Mouse (Mus musculus) midbrain, embryonic 11.5 days (tissue): ENCODE data around the gene Icosl. TPM values are rescaled to one million over a fixed set of nuclear protein-coding genes. Genes with fewer than 3 reads are reported as not detected.
"Not testable (repeated sequence)": the region's sequence is repeated elsewhere in the genome, so short reads cannot be mapped to it uniquely, and the experiment has no call there.

Experiments
- ATAC-seq: fragments of 200-750 bp; cut with Nextera tagmentation; 2 replicates; pipeline ENCODE4 v1.8.0; 2017; ENCODE audit warnings: moderate TSS enrichment, moderate library complexity; ENCODE audit not compliant: low FRiP score
- DNase-seq: peaks from one replicate; pipeline ENCODE4 v3.0.0; 2015; ENCODE audit warnings: low spot score; ENCODE audit errors: missing footprints
- H3K27ac ChIP-seq: fragments of 300-500 bp; sonication (generic); 2 replicates; pipeline ENCODE4 v1.5.1; 2014; ENCODE audit warnings: low read depth, low read length
- H3K27me3 ChIP-seq: fragments of 300-500 bp; sonication (generic); 2 replicates; pipeline ENCODE4 v1.6.1; 2014; ENCODE audit warnings: mild to moderate bottlenecking, low read length, moderate library complexity, mixed read lengths; ENCODE audit not compliant: control insufficient read depth, insufficient read depth
- H3K36me3 ChIP-seq: fragments of 300-500 bp; sonication (generic); 2 replicates; pipeline ENCODE4 v1.6.1; 2014; ENCODE audit warnings: mild to moderate bottlenecking, low read length, moderate library complexity, mixed read lengths; ENCODE audit not compliant: control insufficient read depth, insufficient read depth
- H3K4me1 ChIP-seq: fragments of 300-500 bp; sonication (generic); 2 replicates; pipeline ENCODE4 v1.6.1; 2014; ENCODE audit warnings: low read length; ENCODE audit not compliant: control insufficient read depth, insufficient read depth
- H3K4me2 ChIP-seq: fragments of 300-500 bp; sonication (generic); 2 replicates; pipeline ENCODE4 v1.6.1; 2014; ENCODE audit warnings: mild to moderate bottlenecking, moderate library complexity
- H3K4me3 ChIP-seq: fragments of 300-500 bp; sonication (generic); 2 replicates; pipeline ENCODE4 v1.5.1; 2014; ENCODE audit warnings: low read depth, low read length
- H3K9ac ChIP-seq: fragments of 300-500 bp; sonication (generic); 2 replicates; pipeline ENCODE4 v1.6.1; 2014; ENCODE audit warnings: low read length
- H3K9me3 ChIP-seq: fragments of 300-500 bp; sonication (generic); 2 replicates; pipeline ENCODE4 v1.6.1; 2016; ENCODE audit warnings: low read length; ENCODE audit not compliant: control insufficient read depth
- WGBS: fragments of 180-500 bp; shearing (Covaris S2); extraction: QIAGEN DNeasy Blood & Tissue Kit; methylation state at CpG from one replicate; pipeline ENCODE4 v1.1.7; 2014; 5-methylcytosine and 5-hydroxymethylcytosine counted together
- polyA plus RNA-seq: library from polyadenylated mRNA; unstranded; fragments of >200 nt; fragmentation: Nextera tagmentation; extraction: Ambion mirVana; gene quantifications from 2 replicates; pipeline ENCODE4 v1.2.1, GENCODE M21; 2014

Icosl gene
- polyA plus RNA-seq, 1 experiment from 2014 or later = 2.5 TPM

DNA sequence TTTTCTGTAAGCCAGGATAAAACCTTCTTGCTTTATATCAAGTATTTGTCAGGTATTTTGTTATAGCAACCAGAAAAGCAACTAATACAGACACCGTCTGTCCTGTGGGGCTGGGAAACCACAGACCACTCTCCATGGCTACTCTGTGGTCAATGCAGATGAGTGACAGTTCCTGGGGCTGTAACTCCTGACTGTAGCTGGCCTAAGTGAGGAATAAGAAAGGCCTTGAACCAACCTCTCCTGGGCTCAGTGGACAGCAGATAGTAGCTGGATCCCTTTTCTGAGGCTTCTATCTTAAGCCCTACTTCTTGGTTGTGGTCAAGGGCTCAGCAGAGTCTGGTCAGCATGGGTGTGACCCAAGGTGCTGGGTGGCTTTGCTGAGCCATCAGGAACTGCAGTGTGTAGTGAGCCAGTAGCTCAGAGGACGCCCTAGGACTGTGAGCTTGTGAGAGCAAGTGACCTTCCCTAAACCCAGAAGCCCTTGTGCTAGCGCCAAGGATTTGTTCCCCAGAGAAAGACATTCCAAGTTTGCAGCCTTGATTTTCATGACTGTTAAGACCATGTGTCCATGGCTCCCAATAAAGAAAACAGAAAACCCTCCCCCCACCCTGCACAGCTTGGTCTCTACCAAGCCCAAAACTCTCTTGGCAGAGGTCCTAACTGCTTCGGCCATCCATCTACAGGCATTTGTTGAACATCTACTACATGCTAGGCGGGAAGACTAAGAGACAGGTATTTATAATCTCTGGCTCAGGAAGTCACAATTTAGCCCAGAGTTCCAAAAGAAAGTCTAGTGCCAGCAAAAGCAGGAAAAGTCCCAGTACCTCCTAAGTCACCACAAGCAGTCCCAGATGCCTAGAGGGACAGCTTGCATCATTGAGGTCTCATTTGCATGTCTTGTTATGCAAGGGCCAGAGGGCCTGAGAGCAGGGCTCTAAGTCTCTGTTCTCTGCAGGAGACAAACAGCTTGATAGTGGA is 27.1 kb downstream of the Icosl start:
- Histone ChIP-seq H3K36me3 (no peaks in the 10 kb centered on the region), H3K9me3 (no peaks in the 10 kb centered on the region; the same call in 1 of the 2 replicates), H3K27ac (no peak overlapping the region), H3K4me3 (no peak overlapping the region), H3K9ac (no peak overlapping the region), H3K4me1 (0 out of 2 replicates have a peak, but pooled peaks cover under 1% of the 10 kb centered on the region), H3K4me2 (no peak overlapping the region), H3K27me3 (no peaks in the 10 kb centered on the region)
- ATAC-seq (no peak), DNase-seq (no peak)
- 88% methylated on average over 5 of the region's 5 CpGs for whole genome bisulfite sequencing

DNA sequence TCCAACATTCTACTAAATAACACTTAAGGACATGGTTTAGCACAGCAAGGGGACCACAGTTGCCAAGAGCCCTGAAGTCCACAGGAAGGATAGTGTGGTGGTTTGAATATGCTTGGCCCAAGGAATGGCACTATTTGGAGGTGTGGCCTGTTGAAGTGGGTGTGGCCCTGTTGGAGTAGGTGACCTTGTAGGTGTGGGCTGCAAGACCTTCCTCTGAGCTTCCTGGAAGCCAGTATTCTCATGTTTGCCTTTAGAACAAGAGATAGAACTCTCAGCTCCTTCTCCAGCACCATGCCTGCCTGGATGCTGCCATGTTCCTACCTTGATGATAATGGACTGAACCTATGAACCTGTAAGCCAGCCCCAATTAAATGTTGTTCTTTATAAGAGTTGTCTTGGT is 30.8 kb downstream of the Icosl start:
- not testable (repeated sequence) for H3K4me1 ChIP-seq, DNase-seq, H3K36me3 ChIP-seq, H3K9ac ChIP-seq, H3K4me2 ChIP-seq, H3K9me3 ChIP-seq, H3K27ac ChIP-seq, H3K4me3 ChIP-seq, ATAC-seq, H3K27me3 ChIP-seq

DNA sequence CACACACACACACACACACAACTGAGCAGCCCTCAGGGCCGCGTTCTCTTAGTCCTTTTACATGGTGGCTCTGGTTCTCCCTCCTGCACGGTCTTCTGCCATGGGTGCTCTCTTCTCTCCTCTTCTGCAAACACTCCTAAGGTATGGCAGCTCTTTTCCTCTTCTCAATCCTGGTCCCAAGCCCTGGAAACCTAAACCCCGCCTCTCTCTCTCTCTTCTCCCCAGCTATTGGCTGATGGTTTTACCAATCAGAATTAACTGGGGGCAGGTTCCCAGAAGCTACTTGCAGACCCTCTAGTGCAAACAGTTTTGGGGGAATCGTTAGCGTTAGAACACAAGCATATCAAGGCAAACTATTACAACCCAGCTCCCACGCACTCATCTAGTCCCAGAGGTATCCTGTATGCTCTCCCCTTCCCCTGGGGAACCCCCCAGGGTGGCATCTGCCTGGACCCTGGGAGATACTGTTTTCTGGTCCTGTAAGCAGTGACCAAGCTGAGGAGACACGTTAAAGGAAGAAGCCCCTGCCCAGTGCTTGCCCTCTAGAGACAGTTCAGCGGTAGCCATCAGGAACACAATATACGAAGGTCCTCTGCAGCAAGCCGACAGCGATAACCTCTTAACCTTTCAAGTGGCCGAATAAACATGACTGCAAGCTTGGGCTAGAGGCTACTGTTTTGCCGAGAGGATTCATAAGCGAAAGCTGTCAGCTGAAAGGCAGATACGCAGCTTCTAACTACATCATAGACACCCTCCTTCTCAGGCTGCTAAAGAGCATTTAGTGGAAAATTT is 32.1 kb downstream of the Icosl start:
- WGBS = 31% methylated on average over 16 of the region's 16 CpGs
- Histone ChIP-seq H3K27ac (no peak overlapping the region), H3K36me3 (no peaks in the 10 kb centered on the region), H3K4me1 (peaks cover 3% of the 10 kb centered on the region; the same call in 1 of the 2 replicates), H3K9me3 (no peaks in the 10 kb centered on the region; the same call in 1 of the 2 replicates), H3K9ac (peak overlapping the region; percentile 24; the same call in 1 of the 2 replicates), H3K4me3 (peak overlapping the region; percentile 16; the same call in 1 of the 2 replicates), H3K4me2 (peak overlapping the region; percentile 43), H3K27me3 (no peaks in the 10 kb centered on the region)
- DNase-seq (peak; percentile 87), ATAC-seq (peak; percentile 77; the same call in 1 of the 2 replicates)

DNA sequence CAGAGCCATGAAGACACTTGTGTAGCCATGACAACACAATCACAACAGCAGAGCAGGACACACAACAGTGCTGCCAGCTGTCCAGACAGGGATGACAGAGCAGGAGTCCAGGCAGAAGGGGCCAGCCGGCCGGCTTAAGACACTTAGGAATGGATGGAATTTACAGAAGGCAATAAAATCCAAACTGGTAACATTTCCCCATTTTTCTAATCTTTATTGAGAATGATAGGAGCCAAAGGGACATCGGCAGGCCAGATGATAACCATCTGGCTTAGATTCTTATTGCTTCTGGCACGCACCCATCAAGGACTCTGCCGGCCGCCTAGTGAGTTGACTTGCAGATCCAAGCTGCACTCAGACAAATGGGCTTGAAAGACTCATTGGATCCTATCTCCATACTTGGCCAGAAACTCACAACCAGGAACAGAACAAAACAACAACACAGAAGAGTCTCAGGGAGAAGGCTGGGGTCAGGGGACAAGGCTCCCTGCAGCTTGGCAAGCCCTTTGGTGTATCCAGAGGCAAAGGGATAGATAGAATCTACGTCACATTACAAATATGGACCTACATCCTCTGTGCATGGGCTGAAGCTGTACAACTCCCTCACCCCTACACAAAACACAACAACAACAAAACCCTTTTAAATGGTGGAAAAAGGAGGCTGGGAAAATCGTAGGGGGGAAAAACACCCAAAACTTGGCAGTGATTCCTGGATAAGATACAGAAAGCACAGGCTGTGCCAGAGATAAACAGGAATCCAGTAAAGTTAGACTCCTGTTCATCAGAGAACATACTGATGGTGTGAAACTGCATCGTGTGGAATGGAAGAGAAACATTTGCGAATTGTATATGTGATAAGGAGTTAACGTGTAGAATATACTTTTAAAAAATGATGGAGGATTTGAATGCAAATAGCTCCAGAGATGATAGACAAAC is 35.7 kb downstream of the Icosl start:
- no peak for ATAC-seq

DNA sequence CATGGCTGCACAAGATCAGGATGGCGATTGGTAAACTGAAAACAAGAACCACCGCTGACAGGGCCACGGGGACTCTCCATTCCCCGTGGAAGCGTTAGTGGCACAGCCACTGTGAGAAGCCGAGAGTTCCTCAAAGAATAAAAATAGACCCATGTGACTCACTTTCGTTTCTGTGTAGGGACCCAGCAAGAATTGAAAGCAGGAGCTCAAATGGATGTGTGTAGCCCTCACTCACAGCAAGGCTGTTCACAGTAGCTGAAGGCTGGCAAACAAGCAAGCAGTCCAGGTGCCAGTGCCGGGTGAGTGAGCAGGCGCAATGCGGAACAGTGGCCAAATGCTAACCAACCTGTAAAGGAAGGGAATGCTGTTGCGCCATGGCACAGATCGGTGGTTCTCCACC is 36.4 kb downstream of the Icosl start:
- WGBS = 88% methylated on average over 12 of the region's 12 CpGs
- H3K4me3 ChIP-seq = no peak overlapping the region
- H3K4me1 ChIP-seq = peaks cover 3% of the 10 kb centered on the region; the same call in 1 of the 2 replicates
- no peak overlapping the region for H3K27ac ChIP-seq
- no peaks in the 10 kb centered on the region for H3K36me3 ChIP-seq
- no peak overlapping the region for H3K9ac ChIP-seq
- no peaks in the 10 kb centered on the region for H3K9me3 ChIP-seq
- no peak overlapping the region for H3K4me2 ChIP-seq
- no peak for DNase-seq
- no peak for ATAC-seq
- H3K27me3 ChIP-seq = no peaks in the 10 kb centered on the region

More for the DNA sequence above, 35.7 kb downstream of the Icosl start:
- H3K9me3 ChIP-seq = no peaks in the 10 kb centered on the region
- DNase-seq = no peak
- no peaks in the 10 kb centered on the region for H3K36me3 ChIP-seq
- H3K27me3 ChIP-seq = no peaks in the 10 kb centered on the region
- H3K4me2 ChIP-seq = no peak overlapping the region
- WGBS = 87% methylated on average over 11 of the region's 11 CpGs
- H3K4me3 ChIP-seq = no peak overlapping the region
- H3K4me1 ChIP-seq = peaks cover 3% of the 10 kb centered on the region; the same call in 1 of the 2 replicates
- H3K9ac ChIP-seq = no peak overlapping the region
- H3K27ac ChIP-seq = no peak overlapping the region

DNA sequence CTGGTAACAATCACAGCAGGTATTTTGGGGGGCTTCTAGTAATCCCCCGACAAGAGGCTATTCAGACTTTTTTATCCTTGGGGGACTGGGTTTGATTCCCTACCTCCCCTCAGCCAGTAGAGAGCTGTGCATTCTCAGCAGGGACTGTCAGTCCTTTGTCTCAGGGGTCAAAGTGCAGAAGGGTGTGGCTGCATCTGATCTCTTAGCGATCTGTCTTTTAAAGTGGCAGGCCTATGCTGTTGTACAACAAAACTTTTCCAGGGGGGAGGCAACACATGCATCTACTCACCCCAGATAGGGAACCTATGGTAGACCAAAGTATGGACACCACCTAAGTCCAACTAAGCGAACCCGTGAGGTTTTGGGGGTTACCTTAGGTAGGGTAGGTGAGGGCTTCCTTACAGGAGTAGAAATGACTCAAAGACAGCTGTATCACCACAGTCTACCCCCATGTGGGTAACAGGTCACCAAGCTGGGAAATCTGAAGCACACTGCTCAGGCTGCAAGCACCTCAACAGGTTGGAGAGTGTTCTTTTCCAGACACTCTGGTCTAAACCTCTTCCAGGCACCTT is 45.5 kb downstream of the Icosl start:
- ATAC-seq = no peak
- Histone ChIP-seq H3K36me3 (no peaks in the 10 kb centered on the region), H3K4me1 (peaks cover 3% of the 10 kb centered on the region; the same call in 1 of the 2 replicates), H3K4me2 (no peak overlapping the region), H3K9me3 (no peaks in the 10 kb centered on the region; the same call in 1 of the 2 replicates), H3K27ac (no peak overlapping the region), H3K4me3 (no peak overlapping the region), H3K9ac (no peak overlapping the region), H3K27me3 (no peaks in the 10 kb centered on the region)
- DNase-seq = no peak
- 53% methylated on average over 4 of the region's 4 CpGs for WGBS

DNA sequence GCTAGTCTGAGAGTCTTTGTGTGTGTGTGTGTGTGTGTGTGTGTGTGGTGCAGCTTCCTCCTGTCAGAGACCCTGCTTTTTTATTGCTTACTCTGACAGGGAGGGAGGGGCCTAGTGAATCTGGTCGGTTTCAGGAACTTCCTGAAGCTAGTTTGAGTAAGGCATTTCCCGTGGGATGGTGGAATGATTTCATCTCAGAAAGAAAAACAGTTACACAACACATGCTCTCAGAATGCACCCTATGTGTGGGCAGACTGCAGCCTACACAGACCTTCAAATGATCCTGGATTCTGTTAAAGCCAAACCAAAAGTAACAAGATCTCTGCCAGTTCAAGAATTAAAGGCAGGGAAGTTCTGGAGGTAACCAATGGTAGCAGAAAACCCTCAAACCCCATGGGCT is 46.1 kb downstream of the Icosl start:
- H3K4me3 ChIP-seq = no peak overlapping the region
- H3K36me3 ChIP-seq = no peaks in the 10 kb centered on the region
- 88% methylated on average over 2 of the region's 2 CpGs for WGBS
- DNase-seq (no peak), ATAC-seq (no peak)
- H3K27ac ChIP-seq = no peak overlapping the region
- H3K9ac ChIP-seq = no peak overlapping the region
- no peaks in the 10 kb centered on the region; the same call in 1 of the 2 replicates for H3K9me3 ChIP-seq
- no peaks in the 10 kb centered on the region for H3K27me3 ChIP-seq
- H3K4me1 ChIP-seq = peaks cover 3% of the 10 kb centered on the region; the same call in 1 of the 2 replicates
- no peak overlapping the region for H3K4me2 ChIP-seq

DNA sequence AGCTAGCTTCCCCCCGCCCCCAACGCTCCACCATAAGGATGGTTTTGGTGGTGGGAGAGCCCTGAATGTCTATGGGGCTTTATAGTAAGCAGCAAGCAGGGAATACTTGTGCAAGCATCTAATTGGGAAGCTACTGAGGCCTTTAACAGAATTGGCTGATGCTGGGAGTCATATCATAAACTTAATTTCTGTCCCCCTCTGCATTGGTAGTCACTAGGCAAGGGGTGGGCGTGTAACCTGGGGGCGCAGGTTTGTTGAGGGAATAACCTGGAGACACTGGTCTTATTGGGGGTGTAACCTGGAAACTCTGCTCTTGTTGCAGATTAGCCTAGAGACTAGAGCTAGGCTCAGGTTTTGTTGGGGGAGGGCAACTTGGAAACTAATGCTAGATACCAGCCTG is 50.3 kb downstream of the Icosl start:
- H3K4me3 ChIP-seq = no peak overlapping the region
- no peak for DNase-seq
- H3K36me3 ChIP-seq = no peaks in the 10 kb centered on the region
- H3K4me1 ChIP-seq = peaks cover 2% of the 10 kb centered on the region; the same call in 1 of the 2 replicates
- no peaks in the 10 kb centered on the region; the same call in 1 of the 2 replicates for H3K9me3 ChIP-seq
- no peaks in the 10 kb centered on the region for H3K27me3 ChIP-seq
- WGBS = 89% methylated on average over 4 of the region's 4 CpGs
- ATAC-seq = no peak
- no peak overlapping the region for H3K9ac ChIP-seq
- H3K27ac ChIP-seq = no peak overlapping the region
- H3K4me2 ChIP-seq = no peak overlapping the region
